Mouse (Mus musculus): Measurements from ENCODE around the gene Nacad. TPM values are rescaled to one million over a fixed set of nuclear protein-coding genes. Genes with fewer than 3 reads are reported as not detected.

Nacad gene
- polyA plus RNA-seq, 1 experiment from 2014 or later, result 3.4 TPM

DNA sequence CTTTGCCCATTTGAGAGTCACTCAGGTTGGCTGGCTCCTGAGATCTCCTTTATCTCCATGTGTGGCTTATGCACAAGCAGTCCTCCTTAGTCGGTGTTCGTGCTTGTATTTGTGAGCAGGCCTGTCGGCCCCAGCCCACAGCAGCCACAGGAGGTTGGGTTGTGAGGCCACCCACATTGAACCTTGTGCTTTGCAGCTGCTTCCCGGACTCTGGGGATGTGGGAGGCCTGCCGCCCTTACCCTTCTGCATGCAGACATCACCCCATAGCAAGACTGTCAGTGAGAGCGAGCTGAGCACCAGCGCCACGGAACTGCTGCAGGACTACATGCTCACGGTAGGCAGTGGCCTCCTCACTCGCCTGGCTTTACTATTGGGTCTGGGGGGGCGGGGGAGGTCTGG is 12.4 kb downstream of the Nacad start:
- no peak overlapping the region for H3K4me2 ChIP-seq
- peak overlapping the region; percentile 52; the same call in 1 of the 2 replicates for H3K27ac ChIP-seq
- WGBS, result 73% methylated on average over 11 of the region's 11 CpGs
- peaks cover 97% of the 10 kb centered on the region for H3K36me3 ChIP-seq
- ATAC-seq (ENCODE audit: insufficient number of reproducible peaks, insufficient read depth, low FRiP score, low TSS enrichment, low read depth), result no peak
- no peak overlapping the region for H3K4me3 ChIP-seq
- H3K27me3 ChIP-seq, result no peaks in the 10 kb centered on the region
- H3K4me1 ChIP-seq, result peaks cover 15% of the 10 kb centered on the region
- H3K9me3 ChIP-seq, result no peaks in the 10 kb centered on the region
- no peak overlapping the region for H3K9ac ChIP-seq

DNA sequence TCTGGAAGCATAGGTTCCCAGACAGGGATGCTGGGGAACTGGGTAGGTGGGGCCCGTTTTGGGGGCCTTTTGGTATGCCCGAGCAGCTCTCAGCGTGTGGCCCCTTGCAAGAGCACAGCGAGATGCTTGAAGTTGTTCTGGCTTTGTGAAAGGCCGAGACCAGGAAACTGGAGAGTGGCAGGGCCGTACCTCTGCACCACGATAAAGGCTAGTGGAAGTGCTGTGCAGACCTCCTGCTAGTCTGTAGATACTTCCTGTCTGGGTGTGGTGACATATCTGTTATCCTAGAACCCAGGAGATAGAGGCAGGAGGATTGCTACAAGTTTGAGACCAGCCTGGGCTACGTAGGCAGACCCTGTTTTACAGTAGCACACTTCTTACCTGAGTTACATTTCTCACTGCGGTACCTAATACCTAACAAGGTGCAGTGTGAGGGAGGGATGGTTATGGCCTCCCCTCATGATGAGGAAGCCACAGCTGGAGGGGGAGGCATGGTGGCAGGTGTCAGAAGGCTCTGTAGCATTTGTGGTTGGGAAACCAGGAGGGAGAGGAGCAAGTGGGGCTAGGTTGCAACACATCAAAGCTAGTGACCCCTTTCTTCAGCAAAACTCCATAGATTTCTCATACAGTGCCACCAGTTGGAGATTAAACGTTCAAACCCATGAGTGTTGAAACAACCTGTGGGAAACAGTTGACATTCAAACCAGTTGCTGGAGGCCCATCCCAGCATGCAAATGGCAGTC is 14.7 kb downstream of the Nacad start:
- H3K9me3 ChIP-seq, result no peaks in the 10 kb centered on the region
- H3K4me1 ChIP-seq, result peaks cover 12% of the 10 kb centered on the region; the same call in 1 of the 2 replicates
- H3K4me3 ChIP-seq, result no peak overlapping the region
- H3K9ac ChIP-seq, result no peak overlapping the region
- H3K4me2 ChIP-seq, result no peak overlapping the region
- ATAC-seq (ENCODE audit: insufficient number of reproducible peaks, insufficient read depth, low FRiP score, low TSS enrichment, low read depth), result no peak
- no peak overlapping the region for H3K27ac ChIP-seq
- 89% methylated on average over 10 of the region's 10 CpGs for WGBS
- H3K27me3 ChIP-seq, result no peaks in the 10 kb centered on the region
- H3K36me3 ChIP-seq, result peaks cover 92% of the 10 kb centered on the region

DNA sequence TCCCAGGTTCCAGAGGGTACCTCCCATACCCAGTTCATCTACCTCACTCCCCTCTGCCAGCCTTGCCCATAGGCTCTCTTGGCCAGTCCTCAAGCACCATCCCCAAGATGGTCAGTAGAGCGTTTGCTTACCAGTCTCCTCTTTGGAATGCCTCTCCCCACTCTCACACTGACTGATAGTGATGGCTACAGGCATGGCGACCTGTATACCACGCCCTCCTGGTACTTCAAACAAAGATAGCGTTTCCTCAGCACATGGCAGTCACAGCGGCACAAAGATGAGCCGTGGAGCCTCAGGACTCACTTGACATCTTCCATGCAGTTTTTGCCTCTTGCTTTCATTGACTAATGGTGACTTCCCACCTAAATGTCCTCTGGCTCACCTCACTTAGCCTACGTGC is 16.0 kb downstream of the Nacad start:
- Histone ChIP-seq H3K9ac (no peak overlapping the region), H3K27me3 (no peaks in the 10 kb centered on the region), H3K36me3 (peaks cover 92% of the 10 kb centered on the region), H3K27ac (no peak overlapping the region), H3K4me1 (peaks cover 6% of the 10 kb centered on the region; the same call in 1 of the 2 replicates), H3K9me3 (no peaks in the 10 kb centered on the region), H3K4me2 (no peak overlapping the region), H3K4me3 (no peak overlapping the region)
- 91% methylated on average over 7 of the region's 7 CpGs for WGBS
- ATAC-seq (ENCODE audit: insufficient number of reproducible peaks, insufficient read depth, low FRiP score, low TSS enrichment, low read depth), result no peak

DNA sequence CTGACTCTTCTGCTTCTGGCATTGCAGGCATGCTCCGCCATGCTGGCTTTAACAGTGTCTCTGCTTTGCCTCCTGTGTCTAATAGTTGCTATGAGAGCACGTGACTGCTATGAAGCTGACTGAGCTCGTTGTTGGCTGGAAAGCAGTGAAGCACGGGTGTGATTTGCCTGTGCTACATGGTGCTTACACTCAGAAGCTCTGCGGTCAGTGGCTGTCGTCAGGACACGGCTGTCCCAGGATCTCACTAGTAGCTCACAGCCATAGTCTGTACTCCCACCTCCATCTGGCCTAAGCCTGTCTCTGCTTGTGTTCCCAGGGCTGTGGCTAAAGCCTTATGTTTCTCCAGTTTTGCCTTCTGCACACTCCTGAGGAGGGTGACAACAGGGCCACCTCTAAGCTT is 17.6 kb downstream of the Nacad start:
- no peak overlapping the region for H3K4me2 ChIP-seq
- H3K4me1 ChIP-seq, result peaks cover 6% of the 10 kb centered on the region; the same call in 1 of the 2 replicates
- H3K9me3 ChIP-seq, result no peaks in the 10 kb centered on the region
- H3K36me3 ChIP-seq, result peaks cover 83% of the 10 kb centered on the region
- WGBS, result 90% methylated on average over 7 of the region's 7 CpGs
- no peak overlapping the region for H3K27ac ChIP-seq
- H3K9ac ChIP-seq, result no peak overlapping the region
- no peak overlapping the region for H3K4me3 ChIP-seq
- H3K27me3 ChIP-seq, result no peaks in the 10 kb centered on the region
- no peak for ATAC-seq (ENCODE audit: insufficient number of reproducible peaks, insufficient read depth, low FRiP score, low TSS enrichment, low read depth)

DNA sequence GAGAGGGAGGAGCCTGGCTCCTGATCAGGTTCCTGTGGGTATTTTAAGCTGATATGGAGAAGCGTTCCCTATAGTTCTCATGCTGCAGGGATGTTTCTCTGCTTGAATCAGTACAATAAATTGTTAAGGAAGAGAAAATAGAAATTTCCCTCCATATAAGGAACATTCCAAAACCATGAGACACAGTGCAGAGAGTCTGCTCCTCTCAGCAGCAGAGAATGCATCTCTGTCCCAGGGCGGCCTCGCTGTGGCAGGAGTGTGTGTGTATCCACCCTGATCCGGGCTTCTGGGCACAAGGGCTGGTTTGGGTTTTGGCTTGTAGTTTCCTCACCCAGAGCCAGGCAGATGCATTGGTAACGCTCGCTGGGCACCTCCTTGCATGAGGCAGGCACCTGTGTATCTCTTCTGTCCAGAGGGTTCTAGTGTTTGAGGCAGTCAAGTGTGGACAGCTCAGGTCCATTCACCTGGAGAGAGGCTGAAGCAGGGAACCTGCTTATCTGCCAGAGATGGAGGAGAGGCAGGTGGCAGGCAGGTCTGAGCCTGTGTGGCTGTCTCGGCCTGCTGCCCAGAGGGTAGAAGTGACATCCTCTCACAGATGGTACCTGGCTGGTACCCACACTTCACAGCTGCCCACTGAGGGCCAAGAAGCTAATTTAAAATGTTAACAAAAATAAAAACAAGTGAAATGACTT is 18.5 kb downstream of the Nacad start:
- Histone ChIP-seq H3K9ac (no peak overlapping the region), H3K4me2 (no peak overlapping the region), H3K27ac (no peak overlapping the region), H3K4me1 (no peaks in the 10 kb centered on the region), H3K36me3 (peaks cover 74% of the 10 kb centered on the region), H3K4me3 (no peak overlapping the region), H3K9me3 (no peaks in the 10 kb centered on the region), H3K27me3 (no peaks in the 10 kb centered on the region)
- no peak for ATAC-seq (ENCODE audit: insufficient number of reproducible peaks, insufficient read depth, low FRiP score, low TSS enrichment, low read depth)
- WGBS, result 89% methylated on average over 7 of the region's 7 CpGs

DNA sequence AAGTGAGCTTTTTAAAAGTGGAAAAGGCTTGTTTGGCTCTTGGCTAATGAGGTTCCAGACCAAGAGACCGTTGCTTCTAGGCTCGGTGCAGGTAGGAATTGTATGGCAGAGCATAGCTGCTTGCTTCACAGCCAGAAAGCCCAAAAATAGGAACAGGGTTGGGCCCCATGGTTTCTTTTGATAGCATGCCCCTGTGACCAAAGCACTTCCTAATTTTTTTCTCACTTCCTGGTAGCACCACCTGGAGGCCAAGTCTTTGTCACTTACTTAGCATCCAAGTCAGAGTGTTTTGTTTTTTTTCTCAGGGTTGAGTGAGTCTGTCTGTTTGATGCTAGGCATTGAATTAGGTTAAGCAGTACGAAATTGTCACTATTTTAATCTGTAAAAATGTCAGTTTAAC is 19.2 kb downstream of the Nacad start:
- Histone ChIP-seq H3K27me3 (no peaks in the 10 kb centered on the region), H3K4me1 (no peaks in the 10 kb centered on the region), H3K36me3 (peaks cover 67% of the 10 kb centered on the region), H3K4me3 (no peak overlapping the region), H3K27ac (no peak overlapping the region), H3K4me2 (no peak overlapping the region), H3K9ac (no peak overlapping the region), H3K9me3 (no peaks in the 10 kb centered on the region)
- 90% methylated on average over 3 of the region's 3 CpGs for WGBS
- no peak for ATAC-seq (ENCODE audit: insufficient number of reproducible peaks, insufficient read depth, low FRiP score, low TSS enrichment, low read depth)

DNA sequence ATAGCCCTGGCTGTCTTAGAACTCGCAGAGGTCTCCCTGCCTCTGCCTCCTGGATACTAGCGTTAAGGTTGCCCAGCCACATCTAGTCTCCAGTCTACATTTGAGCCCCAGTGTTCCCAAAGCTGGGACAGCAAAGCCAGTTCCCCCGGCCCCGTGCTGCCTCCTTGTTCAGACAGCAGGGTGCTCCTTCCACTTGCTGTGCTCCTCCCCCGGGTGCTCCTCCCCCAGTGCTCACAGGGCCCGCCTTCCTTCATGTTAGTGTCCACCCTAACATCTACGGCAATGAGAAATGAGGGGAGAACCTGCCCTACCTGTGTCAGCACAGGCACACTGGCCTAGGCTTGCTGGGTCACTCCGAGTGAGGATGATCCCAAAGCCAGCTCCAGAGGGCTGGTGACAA is 20.1 kb downstream of the Nacad start:
- Histone ChIP-seq H3K4me1 (no peaks in the 10 kb centered on the region), H3K4me2 (no peak overlapping the region), H3K4me3 (no peak overlapping the region), H3K27ac (no peak overlapping the region), H3K9me3 (no peaks in the 10 kb centered on the region), H3K27me3 (no peaks in the 10 kb centered on the region), H3K9ac (no peak overlapping the region), H3K36me3 (peaks cover 58% of the 10 kb centered on the region)
- 90% methylated on average over 8 of the region's 8 CpGs for WGBS
- no peak for ATAC-seq (ENCODE audit: insufficient number of reproducible peaks, insufficient read depth, low FRiP score, low TSS enrichment, low read depth)

DNA sequence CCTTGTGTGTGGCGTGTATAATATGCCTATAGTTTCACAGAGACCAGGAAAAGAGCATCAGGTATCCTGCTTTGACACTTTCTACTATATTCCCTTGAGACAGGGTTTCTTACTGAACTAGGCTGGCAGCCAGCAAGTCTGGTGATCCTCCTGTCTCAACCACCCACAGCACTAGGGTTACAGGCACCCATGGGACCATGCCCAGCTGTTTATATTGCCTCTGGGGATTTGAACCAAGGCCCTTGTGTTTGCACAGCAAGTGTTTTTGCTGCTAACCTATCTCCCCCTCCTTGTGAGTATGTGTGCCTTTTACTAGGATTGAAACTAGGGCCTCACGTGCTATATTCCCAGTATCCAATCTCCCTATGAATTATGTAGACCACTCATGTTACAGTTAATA is 24.3 kb downstream of the Nacad start:
- H3K27me3 ChIP-seq, result no peaks in the 10 kb centered on the region
- 72% methylated on average over 2 of the region's 2 CpGs for WGBS
- no peak overlapping the region for H3K4me3 ChIP-seq
- H3K9ac ChIP-seq, result no peak overlapping the region
- no peak for ATAC-seq (ENCODE audit: insufficient number of reproducible peaks, insufficient read depth, low FRiP score, low TSS enrichment, low read depth)
- no peaks in the 10 kb centered on the region for H3K4me1 ChIP-seq
- H3K4me2 ChIP-seq, result no peak overlapping the region
- no peak overlapping the region for H3K27ac ChIP-seq
- peaks cover 30% of the 10 kb centered on the region for H3K36me3 ChIP-seq
- H3K9me3 ChIP-seq, result no peaks in the 10 kb centered on the region

DNA sequence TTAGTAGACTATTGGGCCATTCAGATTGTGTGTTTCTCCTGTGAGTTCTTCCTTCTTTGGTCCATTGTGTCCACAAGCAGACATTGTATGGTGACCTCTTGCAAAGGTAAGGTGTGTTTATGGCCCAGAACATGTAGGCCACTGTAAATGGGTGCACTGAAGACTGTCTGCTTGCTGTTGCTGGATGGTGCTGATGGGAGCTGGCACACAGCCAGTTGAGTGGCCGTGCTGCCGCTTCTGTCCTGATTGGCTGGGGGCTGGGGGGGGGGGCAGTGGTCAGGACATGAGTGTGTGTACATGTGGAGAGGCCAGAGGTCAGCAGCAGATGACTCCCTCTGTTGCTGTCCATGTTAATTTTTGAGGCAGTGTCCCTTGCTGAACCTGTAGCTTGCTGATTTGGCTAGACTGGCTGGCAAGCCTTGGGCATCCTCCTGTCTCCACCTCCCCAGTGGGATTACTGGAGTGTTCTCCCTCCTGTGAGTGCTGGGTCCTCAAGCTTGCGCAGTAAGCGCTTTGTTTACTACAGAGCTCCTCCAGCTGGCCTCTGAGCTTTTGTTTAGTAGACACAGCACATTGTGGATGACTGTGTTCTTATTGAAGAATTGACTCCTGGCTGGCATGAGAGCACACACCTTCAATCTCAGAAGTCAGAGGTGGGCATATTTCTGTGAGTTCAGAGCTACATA is 25.6 kb downstream of the Nacad start:
- Histone ChIP-seq H3K4me3 (no peak overlapping the region), H3K4me2 (no peak overlapping the region), H3K4me1 (no peaks in the 10 kb centered on the region), H3K36me3 (peaks cover 25% of the 10 kb centered on the region), H3K9me3 (no peaks in the 10 kb centered on the region), H3K27ac (no peak overlapping the region), H3K27me3 (no peaks in the 10 kb centered on the region), H3K9ac (no peak overlapping the region)
- WGBS, result 89% methylated on average over 4 of the region's 4 CpGs
- no peak for ATAC-seq (ENCODE audit: insufficient number of reproducible peaks, insufficient read depth, low FRiP score, low TSS enrichment, low read depth)

DNA sequence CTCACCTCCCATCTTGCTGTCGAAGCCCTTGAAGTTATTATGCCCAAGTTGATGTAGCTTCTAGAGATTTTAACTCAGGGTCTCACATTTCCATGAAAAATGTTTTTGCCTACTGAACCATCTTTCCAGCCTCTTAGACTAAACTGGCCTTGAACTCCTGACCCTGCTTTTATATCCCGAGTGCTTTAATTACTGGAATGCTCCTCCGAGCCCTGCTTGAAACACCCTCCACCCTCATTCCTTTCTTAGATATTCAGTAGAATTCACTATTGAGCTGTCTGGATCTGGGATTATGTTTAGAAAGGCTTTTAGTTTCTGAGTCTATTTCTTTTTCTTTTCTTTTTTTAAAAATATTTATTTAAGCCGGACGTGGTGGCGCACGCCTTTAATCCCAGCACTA is 26.5 kb downstream of the Nacad start:
- Histone ChIP-seq H3K9ac (no peak overlapping the region), H3K27ac (no peak overlapping the region), H3K4me3 (no peak overlapping the region), H3K4me2 (no peak overlapping the region), H3K9me3 (no peaks in the 10 kb centered on the region), H3K27me3 (no peaks in the 10 kb centered on the region), H3K36me3 (peaks cover 20% of the 10 kb centered on the region), H3K4me1 (no peaks in the 10 kb centered on the region)
- WGBS, result 87% methylated on average over 7 of the region's 7 CpGs
- no peak for ATAC-seq (ENCODE audit: insufficient number of reproducible peaks, insufficient read depth, low FRiP score, low TSS enrichment, low read depth)

DNA sequence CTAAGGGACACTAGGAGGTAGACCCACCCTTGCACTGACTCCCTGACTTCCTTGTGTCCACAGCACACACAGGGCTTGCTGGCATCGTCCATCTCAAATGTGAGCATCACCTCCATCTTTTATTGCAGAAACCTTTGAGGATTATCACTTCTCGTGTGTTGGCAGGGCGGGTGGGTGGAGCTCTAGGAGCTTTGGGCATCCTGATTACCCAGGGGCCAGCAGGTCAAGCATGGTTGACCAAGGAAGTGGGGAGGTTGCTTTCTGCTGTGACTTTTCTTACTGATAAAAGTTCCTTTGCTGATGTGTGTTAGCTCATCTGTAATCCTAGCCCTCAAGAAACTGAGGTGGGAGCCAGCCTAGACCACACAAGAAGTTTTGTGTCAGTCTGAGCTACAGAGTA is 29.7 kb downstream of the Nacad start:
- no peaks in the 10 kb centered on the region for H3K27me3 ChIP-seq
- ATAC-seq (ENCODE audit: insufficient number of reproducible peaks, insufficient read depth, low FRiP score, low TSS enrichment, low read depth), result no peak
- H3K9me3 ChIP-seq, result no peaks in the 10 kb centered on the region
- H3K9ac ChIP-seq, result no peak overlapping the region
- WGBS, result 90% methylated on average over 3 of the region's 3 CpGs
- no peak overlapping the region for H3K27ac ChIP-seq
- H3K4me2 ChIP-seq, result no peak overlapping the region
- H3K4me3 ChIP-seq, result no peak overlapping the region
- H3K36me3 ChIP-seq, result peaks cover 36% of the 10 kb centered on the region
- no peaks in the 10 kb centered on the region for H3K4me1 ChIP-seq

DNA sequence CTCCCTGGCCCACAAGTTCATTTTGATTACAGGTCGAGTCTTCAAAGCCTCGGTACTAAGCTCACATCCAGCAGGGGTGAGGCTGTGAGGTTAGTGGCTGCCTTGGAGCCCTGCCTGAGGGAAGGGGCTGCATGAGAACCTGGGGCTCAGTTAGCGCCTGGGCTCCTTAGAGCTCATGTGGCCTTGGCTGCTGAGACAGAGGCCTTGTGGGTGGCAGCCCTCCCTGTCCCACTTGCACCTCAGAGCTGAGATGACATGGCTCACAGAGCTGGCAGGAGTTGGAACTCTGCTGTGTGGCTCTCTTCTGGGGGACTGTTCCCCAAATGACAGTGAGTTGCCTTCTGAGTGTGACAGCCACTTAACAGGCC is 36.5 kb downstream of the Nacad start:
- Histone ChIP-seq H3K36me3 (peaks cover 39% of the 10 kb centered on the region), H3K9ac (no peak overlapping the region), H3K4me2 (no peak overlapping the region), H3K4me3 (no peak overlapping the region), H3K27ac (no peak overlapping the region), H3K4me1 (peaks cover 7% of the 10 kb centered on the region; the same call in 1 of the 2 replicates), H3K9me3 (no peaks in the 10 kb centered on the region), H3K27me3 (no peaks in the 10 kb centered on the region)
- 52% methylated on average over 3 of the region's 3 CpGs for WGBS
- ATAC-seq (ENCODE audit: insufficient number of reproducible peaks, insufficient read depth, low FRiP score, low TSS enrichment, low read depth), result no peak
